Mouse (Mus musculus): ENCODE measurements around the gene Tmem230. TPM values are rescaled to one million over a fixed set of nuclear protein-coding genes. Genes with fewer than 3 reads are reported as not detected.
A peak's percentile ranks its signal among the peaks of the same experiment; 100 is the strongest.

Gene Tmem230
- polyA plus RNA-seq, 1 experiment from 2014 or later = 39.6 TPM

GRCm38 (mm10) chr2:132265196-132265595 is 17.6 kb upstream of the Tmem230 start:
- Histone ChIP-seq H3K27me3 (replicated peaks; ENCODE audit: insufficient read depth, low read length) (no peaks in the 10 kb centered on the region), H3K9me3 (ENCODE audit: low read length) (no peaks in the 10 kb centered on the region), H3K27ac (ENCODE audit: low read length) (no peak overlapping the region), H3K36me3 (ENCODE audit: insufficient read depth, low read length) (no peaks in the 10 kb centered on the region), H3K9ac (replicated peaks; ENCODE audit: low read depth) (no peak overlapping the region), H3K4me2 (replicated peaks; ENCODE audit: low read depth, low read length) (peak overlapping the region; percentile 79; the same call in 1 of the 2 replicates), H3K4me1 (ENCODE audit: insufficient read depth, low read depth, low read length) (no peaks in the 10 kb centered on the region), H3K4me3 (ENCODE audit: low read depth, low read length) (no peak overlapping the region)
- DNase-seq (ENCODE audit: low spot score) (peak; percentile 44), ATAC-seq (no peak)
- no peak for TF ChIP-seq CTCF (IDR thresholded peaks at IDR 0.05)
- no peak for TF ChIP-seq EP300 (IDR thresholded peaks at IDR 0.05)
- WGBS = 70% methylated on average over 9 of the region's 9 CpGs

GRCm38 (mm10) chr2:132264266-132264710 is 16.7 kb upstream of the Tmem230 start:
- Histone ChIP-seq H3K27ac (ENCODE audit: low read length) (peak overlapping the region; percentile 85; the same call in 1 of the 2 replicates), H3K9me3 (ENCODE audit: low read length) (no peaks in the 10 kb centered on the region), H3K27me3 (replicated peaks; ENCODE audit: insufficient read depth, low read length) (no peaks in the 10 kb centered on the region), H3K4me2 (replicated peaks; ENCODE audit: low read depth, low read length) (peak overlapping the region; percentile 79), H3K9ac (replicated peaks; ENCODE audit: low read depth) (peak overlapping the region; percentile 89), H3K4me1 (ENCODE audit: insufficient read depth, low read depth, low read length) (no peaks in the 10 kb centered on the region), H3K4me3 (ENCODE audit: low read depth, low read length) (peak overlapping the region; percentile 97), H3K36me3 (ENCODE audit: insufficient read depth, low read length) (no peaks in the 10 kb centered on the region)
- WGBS = 10% methylated on average over 6 of the region's 6 CpGs
- DNase-seq (ENCODE audit: low spot score) (no peak), ATAC-seq (no peak)
- TF ChIP-seq CTCF (IDR thresholded peaks at IDR 0.05) (no peak), EP300 (IDR thresholded peaks at IDR 0.05) (no peak)

GRCm38 (mm10) chr2:132263421-132264265 is 16.0 kb upstream of the Tmem230 start:
- Histone ChIP-seq H3K4me1 (ENCODE audit: insufficient read depth, low read depth, low read length) (no peaks in the 10 kb centered on the region), H3K27ac (ENCODE audit: low read length) (peak overlapping the region; percentile 85), H3K9ac (replicated peaks; ENCODE audit: low read depth) (peak overlapping the region; percentile 89), H3K9me3 (ENCODE audit: low read length) (no peaks in the 10 kb centered on the region), H3K4me3 (ENCODE audit: low read depth, low read length) (peak overlapping the region; percentile 97), H3K36me3 (ENCODE audit: insufficient read depth, low read length) (no peaks in the 10 kb centered on the region), H3K4me2 (replicated peaks; ENCODE audit: low read depth, low read length) (peak overlapping the region; percentile 79), H3K27me3 (replicated peaks; ENCODE audit: insufficient read depth, low read length) (no peaks in the 10 kb centered on the region)
- peak; percentile 42 for DNase-seq (ENCODE audit: low spot score)
- 1% methylated on average over 46 of the region's 47 CpGs for WGBS
- TF ChIP-seq CTCF (IDR thresholded peaks at IDR 0.05) (no peak), EP300 (IDR thresholded peaks at IDR 0.05) (no peak)
- ATAC-seq = peak; percentile 11; the same call in 1 of the 2 replicates

- Histone ChIP-seq H3K4me2 (replicated peaks; ENCODE audit: low read depth, low read length) (peak within 1 kb of the TSS; percentile 79), H3K9me3 (ENCODE audit: low read length) (no peaks in the 10 kb centered on the region), H3K36me3 (ENCODE audit: insufficient read depth, low read length) (no peaks in the 10 kb centered on the region), H3K27me3 (replicated peaks; ENCODE audit: insufficient read depth, low read length) (no peaks in the 10 kb centered on the region), H3K4me1 (ENCODE audit: insufficient read depth, low read depth, low read length) (no peaks in the 10 kb centered on the region), H3K4me3 (ENCODE audit: low read depth, low read length) (peak within 1 kb of the TSS; percentile 97), H3K27ac (ENCODE audit: low read length) (peak within 1 kb of the TSS; percentile 85), H3K9ac (replicated peaks; ENCODE audit: low read depth) (peak within 1 kb of the TSS; percentile 89)
- WGBS = under 1% methylated on average over 41 of the region's 49 CpGs
- TF ChIP-seq CTCF (IDR thresholded peaks at IDR 0.05) (peak; percentile 92), EP300 (IDR thresholded peaks at IDR 0.05) (no peak)
- DNase-seq (ENCODE audit: low spot score) (peak; percentile 99), ATAC-seq (peak; percentile 99)
Measured at GRCm38 (mm10) chr2:132262879-132263398, 15.3 kb upstream of the Tmem230 start, which contains the start of gene Cds2. Gene Cds2, plus strand, starts transcription at chr2:132263148.

- Histone ChIP-seq H3K4me2 (replicated peaks; ENCODE audit: low read depth, low read length) (no peak overlapping the region), H3K9me3 (ENCODE audit: low read length) (no peaks in the 10 kb centered on the region), H3K36me3 (ENCODE audit: insufficient read depth, low read length) (no peaks in the 10 kb centered on the region), H3K27ac (ENCODE audit: low read length) (no peak overlapping the region), H3K4me1 (ENCODE audit: insufficient read depth, low read depth, low read length) (no peaks in the 10 kb centered on the region), H3K4me3 (ENCODE audit: low read depth, low read length) (no peak overlapping the region), H3K27me3 (replicated peaks; ENCODE audit: insufficient read depth, low read length) (no peaks in the 10 kb centered on the region), H3K9ac (replicated peaks; ENCODE audit: low read depth) (no peak overlapping the region)
- ATAC-seq (no peak), DNase-seq (ENCODE audit: low spot score) (no peak)
- TF ChIP-seq CTCF (IDR thresholded peaks at IDR 0.05) (no peak), EP300 (IDR thresholded peaks at IDR 0.05) (no peak)
- WGBS = 62% methylated on average over 6 of the region's 6 CpGs
Measured at GRCm38 (mm10) chr2:132262175-132262574, 14.6 kb upstream of the Tmem230 start.

- Histone ChIP-seq H3K4me2 (replicated peaks; ENCODE audit: low read depth, low read length) (no peak overlapping the region), H3K9ac (replicated peaks; ENCODE audit: low read depth) (no peak overlapping the region), H3K9me3 (ENCODE audit: low read length) (no peaks in the 10 kb centered on the region), H3K4me3 (ENCODE audit: low read depth, low read length) (no peak overlapping the region), H3K4me1 (ENCODE audit: insufficient read depth, low read depth, low read length) (no peaks in the 10 kb centered on the region), H3K27me3 (replicated peaks; ENCODE audit: insufficient read depth, low read length) (no peaks in the 10 kb centered on the region), H3K27ac (ENCODE audit: low read length) (no peak overlapping the region), H3K36me3 (ENCODE audit: insufficient read depth, low read length) (no peaks in the 10 kb centered on the region)
- no peak for TF ChIP-seq CTCF (IDR thresholded peaks at IDR 0.05)
- no peak for TF ChIP-seq EP300 (IDR thresholded peaks at IDR 0.05)
- WGBS = 88% methylated on average over 3 of the region's 3 CpGs
- DNase-seq (ENCODE audit: low spot score) = no peak
- no peak for ATAC-seq
Measured at GRCm38 (mm10) chr2:132260601-132261000, 13.0 kb upstream of the Tmem230 start.
